Comparison of ENCODE assay signal across 12 mouse cellular contexts in genomic region chr16:43932319-43932718, GRCm38 (mm10).
"Had no signal": no experiment of that assay in that cellular context is flagged by ENCODE, and none has a peak within 500 bp of the region (broad histone marks: within the 10 kb centered on the region; RNA-seq: fewer than 3 reads in every experiment).

No protein-coding gene starts in this region.

- H3K9ac ChIP-seq: intestine, embryonic 15.5 days; limb, embryonic 12.5 days; liver, embryonic 13.5 days; liver, postnatal 0 days; lung, embryonic 15.5 days; midbrain, embryonic 13.5 days had no signal

- H3K4me1 ChIP-seq: intestine, embryonic 15.5 days; limb, embryonic 12.5 days; midbrain, embryonic 13.5 days had no signal

- DNase-seq: kidney, adult 18-20 months; kidney, postnatal 10 days; kidney, postnatal 4 days; liver; liver, embryonic 13.5 days; liver, postnatal 0 days; right cerebral cortex, adult 18-20 months; thymus, postnatal 25 days had no signal

- H3K4me2 ChIP-seq: intestine, embryonic 15.5 days; limb, embryonic 12.5 days; liver, embryonic 13.5 days; lung, embryonic 15.5 days; midbrain, embryonic 13.5 days had no signal

- H3K9me3 ChIP-seq: intestine, embryonic 15.5 days; limb, embryonic 12.5 days; liver, embryonic 13.5 days; lung, embryonic 15.5 days; midbrain, embryonic 13.5 days had no signal

- ATAC-seq: intestine, embryonic 15.5 days; liver, postnatal 0 days; midbrain, embryonic 13.5 days had no signal

- H3K27me3 ChIP-seq: intestine, embryonic 15.5 days; limb, embryonic 12.5 days; liver, embryonic 13.5 days; lung, embryonic 15.5 days; midbrain, embryonic 13.5 days had no signal

- H3K27ac ChIP-seq: intestine, embryonic 15.5 days; limb, embryonic 12.5 days; liver, embryonic 13.5 days; lung, embryonic 15.5 days; midbrain, embryonic 13.5 days had no signal

- H3K36me3 ChIP-seq: intestine, embryonic 15.5 days; limb, embryonic 12.5 days; liver, embryonic 13.5 days; lung, embryonic 15.5 days; midbrain, embryonic 13.5 days had no signal

- H3K4me3 ChIP-seq: intestine, embryonic 15.5 days; limb, embryonic 12.5 days; liver, embryonic 13.5 days; lung, embryonic 15.5 days; midbrain, embryonic 13.5 days had no signal
